ENCODE assay signal across 20 mouse cellular contexts in the genomic region with DNA sequence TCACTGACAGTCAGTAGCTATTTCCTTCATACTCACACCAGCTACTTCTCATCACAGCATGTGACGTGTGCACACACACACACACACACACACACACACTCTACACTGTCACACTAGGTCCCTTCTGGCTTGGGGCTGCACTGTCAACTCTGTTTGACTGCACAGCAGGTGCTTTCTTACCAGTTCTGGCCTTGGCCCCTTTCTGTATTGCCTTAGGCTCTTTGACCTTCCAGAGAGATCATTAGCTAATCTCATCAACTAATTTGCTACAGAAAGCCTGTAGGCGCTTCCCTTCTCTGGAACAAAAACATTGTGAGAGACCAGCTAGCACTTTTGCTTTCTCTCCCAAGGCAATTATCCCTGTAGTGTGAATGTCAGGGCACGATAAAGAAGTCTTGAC.
DNase-seq lines count a peak whose midpoint lies in the region; ATAC-seq and TF ChIP-seq lines count a peak whose summit lies in the region.
"Had no signal": no experiment of that assay in that cellular context is flagged by ENCODE, and none has a peak within 500 bp of the region (broad histone marks: within the 10 kb centered on the region; RNA-seq: fewer than 3 reads in every experiment).

No protein-coding gene starts in this region.

- no peak for ATAC-seq in embryonic facial prominence, embryonic 11.5 days (replicated peaks; ENCODE audit: insufficient number of reproducible peaks, low FRiP score, low TSS enrichment, low read depth)
- ATAC-seq: intestine, embryonic 15.5 days had no signal

- H3K4me2 ChIP-seq in embryonic facial prominence, embryonic 11.5 days (ENCODE audit: low read depth, low read length) = no peak overlapping the region
- H3K4me2 ChIP-seq: heart, embryonic 15.5 days; intestine, embryonic 15.5 days; liver, embryonic 13.5 days; neural tube, embryonic 13.5 days had no signal

- peaks cover 4% of the 10 kb centered on the region; the same call in 1 of the 2 replicates for H3K4me1 ChIP-seq in heart, embryonic 10.5 days
- H3K4me1 ChIP-seq in ES-E14 (ENCODE audit: control insufficient read depth in 2 of 2, insufficient read depth in 2 of 2, low read length in 2 of 2, poor library complexity in 1 of 2) = 0 out of 4 replicates have a peak, but pooled peaks cover 0 to 2% of the 10 kb centered on the region in 2 experiments
- H3K4me1 ChIP-seq in embryonic facial prominence, embryonic 11.5 days (ENCODE audit: control insufficient read depth, insufficient read depth, low read length) = no peaks in the 10 kb centered on the region
- H3K4me1 ChIP-seq: heart, embryonic 15.5 days; intestine, embryonic 15.5 days; liver, embryonic 13.5 days had no signal

- no peaks in the 10 kb centered on the region for H3K9me3 ChIP-seq in heart, embryonic 10.5 days
- H3K9me3 ChIP-seq in ES-E14 (ENCODE audit: control insufficient read depth, insufficient read depth, low read depth, low read length) = no peaks in the 10 kb centered on the region
- H3K9me3 ChIP-seq in embryonic facial prominence, embryonic 11.5 days (replicated peaks; ENCODE audit: control insufficient read depth, low read length) = no peaks in the 10 kb centered on the region
- H3K9me3 ChIP-seq: G1E; heart, embryonic 15.5 days; hindbrain, embryonic 10.5 days; intestine, embryonic 15.5 days; liver, embryonic 13.5 days; neural tube, embryonic 13.5 days had no signal

- H3K27ac ChIP-seq in heart, embryonic 10.5 days = 0 out of 2 replicates have a peak overlapping the region, but pooled peaks have one; percentile 19
- no peak overlapping the region for H3K27ac ChIP-seq in ES-E14 (ENCODE audit: insufficient read depth, low read depth, low read length, poor library complexity, severe bottlenecking)
- H3K27ac ChIP-seq in embryonic facial prominence, embryonic 11.5 days (replicated peaks; ENCODE audit: low read depth, low read length) = no peak overlapping the region
- H3K27ac ChIP-seq: gastrocnemius, adult 2 months; heart, embryonic 15.5 days; hindbrain, embryonic 10.5 days; intestine, embryonic 15.5 days; layer of hippocampus, adult 2 months; liver, embryonic 13.5 days; neural tube, embryonic 13.5 days; stomach, postnatal 0 days had no signal

- in situ Hi-C loops in ES-E14 (cut with MboI; ENCODE audit: low sequenced_read_pairs in 2 of 2, unreplicated experiment in 2 of 2) = no loop called here

- no peak overlapping the region for H3K4me3 ChIP-seq in heart, embryonic 10.5 days
- H3K4me3 ChIP-seq in ES-E14 (ENCODE audit: insufficient read depth in 1 of 2, low read depth in 1 of 2, low read length in 2 of 2, poor library complexity in 1 of 2, severe bottlenecking in 1 of 2) = no peak overlapping the region
- H3K4me3 ChIP-seq in embryonic facial prominence, embryonic 11.5 days (ENCODE audit: low read depth, low read length) = no peak overlapping the region
- H3K4me3 ChIP-seq: gastrocnemius, adult 2 months; heart, embryonic 15.5 days; hindbrain, embryonic 10.5 days; intestine, embryonic 15.5 days; layer of hippocampus, adult 2 months; liver, embryonic 13.5 days; neural tube, embryonic 13.5 days had no signal

- DNase-seq in heart, embryonic 10.5 days (ENCODE audit: low spot score) = no peak
- no peak for DNase-seq in heart, postnatal 14 days
- DNase-seq in ES-E14 (ENCODE audit: low read depth, low spot score) = peak; percentile 30
- DNase-seq in R1 (ENCODE audit: low read depth, low spot score) = peak; percentile 8
- peak; percentile 59 for DNase-seq in embryonic facial prominence, embryonic 11.5 days (ENCODE audit: low spot score)
- DNase-seq in B cell, adult 2 months = no peak
- DNase-seq in cerebellum, adult 8-10 months = no peak
- DNase-seq in lung, adult 18-20 months = no peak
- DNase-seq: adrenal gland, postnatal 36 days; cerebellum, adult 9-10 months; gastrocnemius, adult 2 months; kidney, postnatal 10 days; liver, embryonic 13.5 days had no signal

- intact Hi-C loops in heart, postnatal 14 days (cut with DNase I) = no loop called here

- H3K27me3 ChIP-seq in heart, embryonic 10.5 days (ENCODE audit: insufficient read depth, poor library complexity, severe bottlenecking) = no peaks in the 10 kb centered on the region
- no peaks in the 10 kb centered on the region for H3K27me3 ChIP-seq in embryonic facial prominence, embryonic 11.5 days (ENCODE audit: control insufficient read depth, insufficient read depth, low read length)
- H3K27me3 ChIP-seq: heart, embryonic 15.5 days; intestine, embryonic 15.5 days; liver, embryonic 13.5 days; neural tube, embryonic 13.5 days had no signal

- H3K9ac ChIP-seq in ES-E14 (ENCODE audit: insufficient read depth, low read depth, low read length, poor library complexity, severe bottlenecking) = no peak overlapping the region
- no peak overlapping the region for H3K9ac ChIP-seq in embryonic facial prominence, embryonic 11.5 days (replicated peaks; ENCODE audit: low read length)
- H3K9ac ChIP-seq: heart, embryonic 15.5 days; intestine, embryonic 15.5 days; liver, embryonic 13.5 days; neural tube, embryonic 13.5 days had no signal

- 42% methylated on average over 3 of the region's 3 CpGs for WGBS in heart, embryonic 10.5 days
- WGBS in embryonic facial prominence, embryonic 11.5 days = 14% methylated on average over 3 of the region's 3 CpGs

- no peaks in the 10 kb centered on the region for H3K36me3 ChIP-seq in heart, embryonic 10.5 days
- no peaks in the 10 kb centered on the region for H3K36me3 ChIP-seq in ES-E14 (ENCODE audit: control insufficient read depth, insufficient read depth, low read length, poor library complexity, severe bottlenecking)
- no peaks in the 10 kb centered on the region for H3K36me3 ChIP-seq in embryonic facial prominence, embryonic 11.5 days (replicated peaks; ENCODE audit: control insufficient read depth, insufficient read depth, low read depth, low read length)
- H3K36me3 ChIP-seq: G1E; heart, embryonic 15.5 days; hindbrain, embryonic 10.5 days; intestine, embryonic 15.5 days; liver, embryonic 13.5 days; neural tube, embryonic 13.5 days had no signal

TF ChIP-seq in ES-E14, 5 proteins besides CTCF, POLR2A, EP300 and RAD21:
- no peak for TF ChIP-seq MAFK (IDR thresholded peaks at IDR 0.05; ENCODE audit: insufficient read depth, low read depth, low read length)
- TF ChIP-seq CHD2 (IDR thresholded peaks at IDR 0.05; ENCODE audit: low read depth, low read length) = no peak
- TF ChIP-seq ZNF384 (IDR thresholded peaks at IDR 0.05; ENCODE audit: low read depth, low read length) = no peak
- TF ChIP-seq HCFC1 (IDR thresholded peaks at IDR 0.05; ENCODE audit: borderline replicate concordance, insufficient read depth, low read length) = no peak
- no peak for TF ChIP-seq ZC3H11A (IDR thresholded peaks at IDR 0.05; ENCODE audit: borderline replicate concordance, low read depth, low read length)

Comparison
In these comparisons a context has a peak if more than half of its experiments do, and no peak if none do; other contexts are left out.
1. DNase-seq: peak in ES-E14 (single experiment), R1 (single experiment) and embryonic facial prominence, embryonic 11.5 days (single experiment); none in heart, embryonic 10.5 days (single experiment), heart, postnatal 14 days (0 of 2), B cell, adult 2 months (0 of 2), cerebellum, adult 8-10 months (single experiment) and lung, adult 18-20 months (0 of 2).